Mouse (Mus musculus): ENCODE results near the gene Mbnl2. TPM values are rescaled to one million over a fixed set of nuclear protein-coding genes. Genes with fewer than 3 reads are reported as not detected.

Mbnl2 gene
- polyA plus RNA-seq, 1 experiment from 2014 or later, result 123 TPM

DNA sequence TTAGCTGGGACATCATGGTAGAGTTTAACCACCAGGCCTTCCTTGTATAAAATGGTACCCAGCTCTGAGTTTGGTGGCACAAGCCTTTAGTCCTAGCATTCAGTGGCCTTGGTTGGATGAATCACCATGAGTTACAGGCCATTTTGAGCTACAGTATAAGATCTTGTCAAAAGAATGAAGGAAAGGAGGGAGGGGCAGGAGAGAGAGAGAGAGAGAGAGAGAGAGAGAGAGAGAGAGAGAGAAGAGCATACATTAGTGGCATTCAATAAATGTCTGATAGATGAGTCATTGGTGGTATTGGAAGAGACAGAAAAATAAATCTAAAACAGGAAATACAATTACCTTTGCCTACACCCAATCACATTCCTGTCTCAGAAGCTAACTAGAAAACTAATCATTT, 165.2 kb downstream of the Mbnl2 start:
- Histone ChIP-seq H3K27ac (no peak overlapping the region), H3K4me3 (no peak overlapping the region), H3K9ac (no peak overlapping the region), H3K9me3 (replicated peaks) (no peaks in the 10 kb centered on the region), H3K27me3 (no peaks in the 10 kb centered on the region), H3K4me1 (replicated peaks) (no peaks in the 10 kb centered on the region), H3K4me2 (no peak overlapping the region), H3K36me3 (peaks cover 16% of the 10 kb centered on the region)
- ATAC-seq (replicated peaks; ENCODE audit: insufficient number of reproducible peaks, insufficient read depth, low FRiP score, low read depth), result no peak

- no peak for ATAC-seq (replicated peaks; ENCODE audit: insufficient number of reproducible peaks, insufficient read depth, low FRiP score, low read depth)
- WGBS, result 77% methylated on average over 4 of the region's 4 CpGs
- Histone ChIP-seq H3K4me2 (no peak overlapping the region), H3K27me3 (no peaks in the 10 kb centered on the region), H3K9ac (no peak overlapping the region), H3K9me3 (replicated peaks) (no peaks in the 10 kb centered on the region), H3K27ac (no peak overlapping the region), H3K4me3 (no peak overlapping the region), H3K4me1 (replicated peaks) (no peaks in the 10 kb centered on the region), H3K36me3 (peaks cover 11% of the 10 kb centered on the region; the same call in 1 of the 2 replicates)
Observed at GRCm38 (mm10) chr14:120441256-120441655, 165.8 kb downstream of the Mbnl2 start.

DNA sequence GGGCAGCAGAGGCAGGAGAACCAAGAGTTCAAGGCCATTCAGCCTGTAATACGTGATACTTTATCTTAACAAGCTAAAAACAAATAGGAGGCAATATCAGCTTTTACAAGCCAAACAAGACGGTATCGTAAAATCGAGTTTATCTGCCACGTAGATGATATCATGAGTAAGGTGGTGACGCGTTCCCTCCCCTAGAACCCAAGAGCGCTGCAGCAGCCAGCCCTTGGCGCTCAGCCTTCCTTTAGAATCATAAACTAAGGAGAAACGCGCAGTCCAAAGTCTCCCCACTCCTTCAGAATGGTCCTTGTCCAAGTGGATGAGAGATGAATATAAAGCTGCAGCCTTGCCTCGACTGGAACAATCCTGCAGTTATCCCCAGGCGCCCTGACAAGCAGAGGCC, 166.4 kb downstream of the Mbnl2 start:
- Histone ChIP-seq H3K4me2 (no peak overlapping the region), H3K27me3 (no peaks in the 10 kb centered on the region), H3K9me3 (replicated peaks) (no peaks in the 10 kb centered on the region), H3K9ac (no peak overlapping the region), H3K27ac (no peak overlapping the region), H3K4me3 (no peak overlapping the region), H3K4me1 (replicated peaks) (no peaks in the 10 kb centered on the region), H3K36me3 (peaks cover 8% of the 10 kb centered on the region; the same call in 1 of the 2 replicates)
- no peak for ATAC-seq (replicated peaks; ENCODE audit: insufficient number of reproducible peaks, insufficient read depth, low FRiP score, low read depth)
- WGBS, result 83% methylated on average over 13 of the region's 13 CpGs

DNA sequence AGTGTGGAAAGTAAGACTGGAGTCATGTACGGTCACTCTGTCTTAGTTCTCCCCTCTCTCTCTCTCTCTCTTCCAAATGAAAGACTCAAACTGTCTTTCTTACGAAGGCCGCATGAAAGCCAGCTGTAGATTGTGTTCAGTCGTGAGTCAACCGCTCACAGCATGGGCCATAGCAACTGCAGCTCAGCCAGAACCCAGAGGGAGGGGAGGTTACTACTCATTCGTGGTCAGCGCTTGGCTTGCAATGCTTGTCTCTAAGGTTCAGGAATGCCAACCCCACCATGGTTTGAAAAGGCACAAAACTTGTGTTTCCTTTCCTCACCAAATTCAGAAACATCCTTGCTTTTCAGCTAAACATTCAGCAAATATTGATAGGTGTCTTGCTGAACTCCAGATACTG, 178.8 kb downstream of the Mbnl2 start:
- Histone ChIP-seq H3K27ac (no peak overlapping the region), H3K4me3 (no peak overlapping the region), H3K36me3 (no peaks in the 10 kb centered on the region), H3K4me2 (no peak overlapping the region), H3K9ac (no peak overlapping the region), H3K4me1 (replicated peaks) (no peaks in the 10 kb centered on the region), H3K9me3 (replicated peaks) (no peaks in the 10 kb centered on the region), H3K27me3 (no peaks in the 10 kb centered on the region)
- no peak for ATAC-seq (replicated peaks; ENCODE audit: insufficient number of reproducible peaks, insufficient read depth, low FRiP score, low read depth)
- WGBS, result 82% methylated on average over 7 of the region's 7 CpGs

DNA sequence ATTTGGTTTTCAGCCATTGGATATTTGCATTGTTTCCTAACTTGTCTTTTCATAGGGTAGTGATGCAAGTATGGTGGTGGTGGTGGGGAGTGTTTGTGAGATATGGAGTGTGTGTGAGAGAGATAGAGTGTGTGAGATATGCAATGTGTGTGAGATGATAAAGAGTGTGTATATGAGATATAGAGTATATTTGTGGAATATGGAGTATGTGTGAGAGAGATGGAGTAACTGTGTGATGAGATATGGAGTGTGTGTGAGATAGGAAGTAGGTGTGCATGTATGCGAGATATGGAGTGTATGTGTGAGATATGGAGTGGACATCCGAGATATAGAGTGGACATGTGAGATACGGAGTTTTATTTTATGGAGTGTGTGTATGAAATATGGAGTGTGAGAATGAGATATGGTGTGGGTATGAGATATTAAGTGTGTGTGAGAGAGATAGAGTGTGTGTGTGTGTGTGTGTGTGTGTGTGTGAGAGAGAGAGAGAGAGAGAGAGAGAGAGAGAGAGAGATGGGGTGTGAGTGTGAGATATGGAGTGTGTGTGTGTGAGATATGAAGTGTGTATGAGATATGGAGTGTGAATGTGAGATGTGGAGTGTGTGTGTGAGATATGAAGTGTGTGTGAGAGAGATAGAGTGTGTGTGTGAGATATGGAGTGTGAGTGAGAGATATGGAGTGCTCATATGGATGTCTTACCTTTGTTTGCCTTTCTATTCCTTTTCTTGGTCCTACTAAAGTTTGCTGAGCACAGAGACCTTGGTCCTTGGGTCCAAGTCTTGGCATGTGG, 188.7 kb downstream of the Mbnl2 start:
- Histone ChIP-seq H3K27me3 (no peaks in the 10 kb centered on the region), H3K4me1 (replicated peaks) (no peaks in the 10 kb centered on the region), H3K4me2 (no peak overlapping the region), H3K27ac (no peak overlapping the region), H3K9ac (no peak overlapping the region), H3K4me3 (no peak overlapping the region), H3K36me3 (no peaks in the 10 kb centered on the region), H3K9me3 (replicated peaks) (no peaks in the 10 kb centered on the region)
- no peak for ATAC-seq (replicated peaks; ENCODE audit: insufficient number of reproducible peaks, insufficient read depth, low FRiP score, low read depth)
- 88% methylated on average over 3 of the region's 3 CpGs for WGBS

GRCm38 (mm10) chr14:120466816-120467215, 191.3 kb downstream of the Mbnl2 start:
- ATAC-seq (replicated peaks; ENCODE audit: insufficient number of reproducible peaks, insufficient read depth, low FRiP score, low read depth), result no peak
- Histone ChIP-seq H3K9ac (no peak overlapping the region), H3K4me3 (no peak overlapping the region), H3K36me3 (no peaks in the 10 kb centered on the region), H3K9me3 (replicated peaks) (no peaks in the 10 kb centered on the region), H3K4me2 (no peak overlapping the region), H3K4me1 (replicated peaks) (no peaks in the 10 kb centered on the region), H3K27me3 (no peaks in the 10 kb centered on the region), H3K27ac (no peak overlapping the region)
- WGBS, result 61% methylated on average over 4 of the region's 4 CpGs

GRCm38 (mm10) chr14:120469126-120469790, 193.8 kb downstream of the Mbnl2 start:
- Histone ChIP-seq H3K4me2 (no peak overlapping the region), H3K27ac (no peak overlapping the region), H3K4me1 (replicated peaks) (no peaks in the 10 kb centered on the region), H3K36me3 (no peaks in the 10 kb centered on the region), H3K27me3 (no peaks in the 10 kb centered on the region), H3K4me3 (no peak overlapping the region), H3K9ac (no peak overlapping the region), H3K9me3 (replicated peaks) (no peaks in the 10 kb centered on the region)
- ATAC-seq (replicated peaks; ENCODE audit: insufficient number of reproducible peaks, insufficient read depth, low FRiP score, low read depth), result no peak
- WGBS, result 77% methylated on average over 14 of the region's 14 CpGs

DNA sequence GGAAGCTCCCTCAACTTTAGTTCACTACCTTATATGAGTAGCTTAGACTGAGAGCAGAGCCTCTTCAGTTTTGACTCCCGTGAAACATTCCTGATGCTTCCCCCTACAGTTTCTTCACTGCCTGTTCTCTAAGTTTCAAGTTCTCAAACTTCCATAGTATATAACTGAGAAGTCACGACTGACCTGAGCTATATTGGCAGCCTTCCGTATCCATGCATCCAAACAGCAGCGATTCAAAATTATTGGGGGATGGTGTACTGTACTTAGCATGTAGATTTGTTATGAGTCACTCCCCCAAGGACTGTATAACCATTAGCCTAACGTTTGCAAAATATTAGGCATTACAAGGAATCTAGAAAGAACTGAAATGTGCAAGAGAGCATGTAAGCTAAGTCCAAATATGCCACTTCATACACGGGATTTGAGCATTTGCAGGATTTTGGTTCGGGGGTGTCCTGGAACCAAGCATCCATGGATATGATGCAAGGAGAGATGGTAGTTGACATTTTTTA, 200.8 kb downstream of the Mbnl2 start:
- WGBS, result 64% methylated on average over 7 of the region's 7 CpGs
- Histone ChIP-seq H3K4me1 (replicated peaks) (peaks cover 5% of the 10 kb centered on the region; the same call in 1 of the 2 replicates), H3K9ac (no peak overlapping the region), H3K4me2 (peak overlapping the region; percentile 89; the same call in 1 of the 2 replicates), H3K27me3 (no peaks in the 10 kb centered on the region), H3K4me3 (0 out of 2 replicates have a peak overlapping the region, but pooled peaks have one; percentile 86), H3K9me3 (replicated peaks) (no peaks in the 10 kb centered on the region), H3K27ac (0 out of 2 replicates have a peak overlapping the region, but pooled peaks have one; percentile 99), H3K36me3 (no peaks in the 10 kb centered on the region)
- no peak for ATAC-seq (replicated peaks; ENCODE audit: insufficient number of reproducible peaks, insufficient read depth, low FRiP score, low read depth)

DNA sequence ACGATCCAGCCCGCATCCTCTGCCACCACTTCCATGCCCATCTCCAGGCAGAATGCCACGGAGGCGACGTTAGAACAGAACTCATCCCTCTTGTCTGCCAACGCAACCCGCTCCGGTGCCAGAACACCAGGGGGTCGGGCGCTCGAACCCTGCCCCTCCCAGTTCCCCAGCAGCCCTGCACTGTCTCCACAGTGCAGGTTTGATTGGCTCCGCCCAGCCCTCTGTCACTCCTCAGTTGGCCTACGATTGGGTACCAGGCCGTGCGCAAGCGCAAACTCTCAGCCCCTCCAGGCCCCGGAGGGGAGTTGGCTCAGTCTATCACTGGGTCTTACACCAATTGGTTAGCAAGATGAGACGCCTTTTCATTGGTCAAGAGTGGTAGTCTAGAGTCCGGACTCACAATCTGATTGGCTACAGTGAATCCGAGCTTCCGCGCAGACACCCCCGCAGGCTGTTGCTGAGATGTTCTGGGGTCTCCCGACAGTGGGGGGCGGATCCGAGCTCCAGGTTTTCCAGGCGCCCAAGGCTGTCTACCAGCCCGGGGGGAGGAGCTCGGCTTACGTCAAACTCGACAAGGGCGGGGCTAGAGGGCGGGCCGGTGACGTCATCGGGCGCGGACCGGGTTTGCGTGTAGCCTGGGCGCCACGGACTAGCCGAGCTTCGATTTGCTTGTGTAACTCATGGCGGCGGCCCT, 202.0 kb downstream of the Mbnl2 start:
- peak overlapping the region; percentile 80 for H3K9ac ChIP-seq
- peak; percentile 94 for ATAC-seq (replicated peaks; ENCODE audit: insufficient number of reproducible peaks, insufficient read depth, low FRiP score, low read depth)
- no peaks in the 10 kb centered on the region for H3K9me3 ChIP-seq (replicated peaks)
- peak overlapping the region; percentile 86 for H3K4me3 ChIP-seq
- WGBS, result under 1% methylated on average over 46 of the region's 46 CpGs
- no peaks in the 10 kb centered on the region for H3K27me3 ChIP-seq
- H3K36me3 ChIP-seq, result peaks cover 4% of the 10 kb centered on the region
- H3K27ac ChIP-seq, result peak overlapping the region; percentile 99
- H3K4me2 ChIP-seq, result peak overlapping the region; percentile 89
- peaks cover 5% of the 10 kb centered on the region; the same call in 1 of the 2 replicates for H3K4me1 ChIP-seq (replicated peaks)

DNA sequence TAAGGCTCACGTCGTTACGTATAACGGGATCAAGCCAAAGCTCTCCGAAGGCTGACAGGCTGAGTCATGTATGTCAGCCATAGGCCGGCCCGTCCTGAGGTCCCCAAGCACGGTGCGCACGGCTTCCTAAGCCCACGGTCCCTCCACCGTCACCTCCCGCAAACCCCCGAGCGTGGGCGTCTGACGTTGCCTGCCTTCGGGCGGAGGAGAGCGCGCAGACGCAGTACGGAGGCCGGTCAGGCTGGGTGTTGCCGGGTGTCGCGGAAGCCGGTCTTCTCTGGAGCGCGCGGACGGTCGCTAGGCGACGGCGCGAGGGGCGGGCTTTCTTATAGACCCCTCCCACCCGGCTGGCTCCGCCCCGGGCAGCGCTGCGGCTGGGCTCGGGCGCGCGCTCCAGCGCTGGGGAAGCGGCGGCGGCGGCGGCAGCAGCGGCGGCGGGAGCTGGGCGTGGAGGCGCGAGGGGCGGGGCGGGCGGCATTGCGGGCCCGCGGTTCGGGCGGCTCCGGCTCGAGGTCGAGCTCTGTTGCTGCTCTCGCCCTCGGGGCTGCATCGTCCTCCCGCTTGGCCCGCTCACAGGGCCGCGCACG, 202.6 kb downstream of the Mbnl2 start, which contains the start of gene Rap2a:
Gene Rap2a (plus strand): TSS at position 463 of the 587 bp plus-strand sequence.
- peak within 1 kb of the TSS; percentile 89 for H3K4me2 ChIP-seq
- H3K4me1 ChIP-seq (replicated peaks), result peaks cover 5% of the 10 kb centered on the region; the same call in 1 of the 2 replicates
- under 1% methylated on average over 62 of the region's 78 CpGs for WGBS
- peak within 1 kb of the TSS; percentile 86 for H3K4me3 ChIP-seq
- no peaks in the 10 kb centered on the region for H3K9me3 ChIP-seq (replicated peaks)
- peaks cover 8% of the 10 kb centered on the region for H3K36me3 ChIP-seq
- peak within 1 kb of the TSS; percentile 99 for H3K27ac ChIP-seq
- H3K9ac ChIP-seq, result peak within 1 kb of the TSS; percentile 89
- no peaks in the 10 kb centered on the region for H3K27me3 ChIP-seq
- ATAC-seq (replicated peaks; ENCODE audit: insufficient number of reproducible peaks, insufficient read depth, low FRiP score, low read depth), result peak; percentile 90
